Mouse (Mus musculus): ENCODE data around the gene Pdgfc. TPM values are rescaled to one million over a fixed set of nuclear protein-coding genes. Genes with fewer than 3 reads are reported as not detected.

Pdgfc gene
- total RNA-seq (2023) = not detected in 2 replicates

DNA sequence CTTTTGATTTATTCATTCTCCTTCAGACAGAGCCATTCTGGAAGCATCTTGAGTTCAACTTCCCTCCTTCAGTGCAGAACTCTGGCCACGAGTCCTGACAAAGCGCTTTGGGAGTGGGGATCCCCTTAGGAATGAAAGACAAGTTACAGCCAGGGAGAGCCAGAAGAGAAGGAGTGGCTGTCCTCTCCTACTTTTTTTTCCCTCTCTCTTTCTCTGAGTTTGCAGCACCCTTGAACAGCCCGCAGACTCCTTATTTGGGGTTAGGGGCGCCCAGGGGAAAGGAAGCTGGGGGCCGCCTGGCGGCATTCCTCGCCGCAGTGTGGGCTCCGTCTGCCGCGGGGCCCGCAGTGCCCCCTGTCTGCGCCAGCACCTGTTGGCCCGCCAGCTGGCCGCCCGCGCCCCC is at the start of gene Pdgfc:
Gene Pdgfc (plus strand): TSS at position 266 of the 403 bp plus-strand sequence.

Other genes with a start within 250 kb of the Pdgfc start
- not detected in 2 replicates for gene Gria2, start 233.6 kb upstream of the Pdgfc start, total RNA-seq (2023)
- not detected in 2 replicates for gene Glrb, start 122.8 kb upstream of the Pdgfc start, total RNA-seq (2023)